Mouse (Mus musculus): ENCODE data around the gene Sord.
A peak's percentile ranks its signal among the peaks of the same experiment; 100 is the strongest.
"Not testable (repeated sequence)": the region's sequence is repeated elsewhere in the genome, so short reads cannot be mapped to it uniquely, and the experiment has no call there.

Gene Sord

GRCm38 (mm10) chr2:122234611-122235288, at the start of gene Sord:
Gene Sord (plus strand): TSS chr2:122234749.
- DNase-seq (ENCODE audit: low read depth, low spot score): peak; percentile 88

- DNase-seq (ENCODE audit: low read depth, low spot score): no peak
These were observed 49.5 kb upstream of the Sord start for GRCm38 (mm10) chr2:122185086-122185485.

GRCm38 (mm10) chr2:122186106-122186505, 48.4 kb upstream of the Sord start, which contains the start of the genes Patl2 and Terb2:
Gene Patl2 (minus strand): TSS chr2:122186189.
Gene Terb2 (plus strand): TSS chr2:122186272.
- peak; percentile 97 for DNase-seq (ENCODE audit: low read depth, low spot score)

DNA sequence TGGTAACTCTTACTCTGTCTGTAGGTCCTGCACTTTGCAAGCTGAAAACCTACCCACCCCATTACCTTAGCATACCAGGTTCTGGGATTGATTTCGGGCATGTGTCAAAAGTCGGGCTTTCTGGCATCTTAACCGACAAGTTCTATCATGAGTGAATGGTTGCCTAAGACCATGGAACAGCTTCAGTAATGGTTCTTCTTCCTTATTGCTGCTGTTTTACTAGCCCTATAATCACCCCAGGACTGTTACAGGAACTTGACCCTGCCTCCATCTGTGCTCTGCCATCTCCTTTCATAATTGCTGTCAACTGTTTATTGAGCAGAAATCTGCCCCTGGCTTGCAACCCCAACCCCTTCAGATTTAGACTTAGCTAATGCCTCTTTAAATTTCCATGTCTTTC, 47.8 kb upstream of the Sord start:
- no peak for DNase-seq (ENCODE audit: low read depth, low spot score)

GRCm38 (mm10) chr2:122191849-122192248, 42.7 kb upstream of the Sord start:
- no peak for DNase-seq (ENCODE audit: low read depth, low spot score)

DNA sequence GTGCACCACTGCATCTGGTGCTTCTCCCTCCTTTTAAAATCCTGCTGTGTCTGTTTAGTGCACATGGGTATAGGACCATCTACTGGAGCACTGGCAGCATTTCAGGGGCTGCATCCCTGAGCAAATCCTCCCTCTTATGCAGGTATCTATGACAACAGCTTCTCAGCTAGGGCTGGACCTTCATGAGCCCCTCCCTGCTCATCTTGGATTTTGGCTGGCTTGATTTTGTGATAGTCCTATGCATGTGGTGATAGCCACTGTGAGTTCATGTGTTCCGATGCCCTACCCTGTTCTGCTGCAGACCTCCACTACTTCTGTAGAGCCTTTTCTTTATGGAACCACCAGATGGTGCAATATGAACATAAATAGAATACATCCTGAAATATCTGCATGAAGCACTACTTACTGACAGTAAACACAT, 40.0 kb upstream of the Sord start:
- DNase-seq (ENCODE audit: low read depth, low spot score): no peak

- DNase-seq (ENCODE audit: low read depth, low spot score): no peak
These were observed 33.0 kb upstream of the Sord start for GRCm38 (mm10) chr2:122201501-122201900.

GRCm38 (mm10) chr2:122206440-122207107, 28.0 kb upstream of the Sord start:
- DNase-seq (ENCODE audit: low read depth, low spot score): no peak

DNA sequence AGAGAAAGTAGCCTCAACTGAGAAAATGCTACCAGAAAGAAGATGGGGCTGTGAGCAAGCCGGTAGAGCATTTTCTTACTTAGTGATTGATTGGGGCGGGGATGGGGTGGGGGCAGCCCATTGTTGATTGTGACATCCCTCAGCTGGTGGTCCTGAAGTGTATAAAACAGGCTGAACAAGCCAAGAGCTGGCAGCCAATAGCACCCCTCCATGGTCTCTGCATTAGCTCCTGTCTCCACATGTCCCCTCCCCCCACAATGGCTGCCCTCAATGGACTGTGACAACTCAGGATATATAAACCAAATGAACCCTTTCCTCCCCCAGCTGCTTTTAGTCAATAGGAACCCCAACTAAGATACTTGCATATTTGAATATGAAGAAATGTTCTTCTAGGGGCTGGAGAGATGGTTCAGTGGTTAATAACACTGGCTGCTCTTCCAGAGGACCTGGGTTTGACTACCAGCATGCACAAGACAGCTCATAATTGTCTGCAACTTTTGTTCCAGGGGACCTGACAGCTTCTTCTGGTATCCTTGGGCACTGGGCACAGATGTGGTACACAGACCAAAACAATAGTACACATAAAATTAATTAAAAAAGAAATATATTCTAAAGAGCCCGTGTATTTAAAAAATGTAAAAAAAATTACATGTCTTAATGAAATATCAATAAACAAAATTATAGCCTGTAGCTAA, 23.9 kb upstream of the Sord start:
- peak; percentile 30 for DNase-seq (ENCODE audit: low read depth, low spot score)

- DNase-seq (ENCODE audit: low read depth, low spot score): not testable (repeated sequence)
These were observed 17.5 kb upstream of the Sord start for GRCm38 (mm10) chr2:122217075-122217474.

- DNase-seq (ENCODE audit: low read depth, low spot score): no peak
These were observed 16.3 kb upstream of the Sord start for GRCm38 (mm10) chr2:122218234-122218633.

- DNase-seq (ENCODE audit: low read depth, low spot score): no peak
These were observed 13.2 kb upstream of the Sord start for GRCm38 (mm10) chr2:122221378-122221777.

GRCm38 (mm10) chr2:122221798-122222197, 12.8 kb upstream of the Sord start:
- no peak for DNase-seq (ENCODE audit: low read depth, low spot score)

- DNase-seq (ENCODE audit: low read depth, low spot score): no peak
These were observed 12.3 kb upstream of the Sord start for GRCm38 (mm10) chr2:122222272-122222671.

DNA sequence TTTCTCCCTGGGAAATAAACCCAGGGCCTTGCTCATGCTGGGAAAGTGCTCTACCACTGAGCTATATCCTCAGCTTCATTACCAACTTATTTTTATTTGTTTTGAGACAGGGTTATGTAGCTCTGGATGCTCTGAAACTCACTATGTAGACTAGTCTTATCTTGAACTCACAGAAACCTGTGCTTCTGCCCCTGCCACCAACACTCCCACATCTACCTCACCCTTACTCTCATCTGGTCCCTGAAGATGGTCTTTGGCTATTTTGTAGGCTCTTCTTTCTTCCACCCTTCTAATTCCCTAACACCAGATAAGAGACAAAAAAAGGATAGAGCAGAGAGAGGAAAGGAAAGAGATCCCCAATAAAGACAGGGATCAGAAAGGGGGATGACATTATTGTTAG, 10.9 kb upstream of the Sord start:
- no peak for DNase-seq (ENCODE audit: low read depth, low spot score)

- no peak for DNase-seq (ENCODE audit: low read depth, low spot score)
These were observed 4.2 kb upstream of the Sord start for GRCm38 (mm10) chr2:122230395-122230794.

- DNase-seq (ENCODE audit: low read depth, low spot score): peak; percentile 76
These were observed 2.9 kb upstream of the Sord start for GRCm38 (mm10) chr2:122231616-122232015.

- DNase-seq (ENCODE audit: low read depth, low spot score): no peak
These were observed 1.2 kb upstream of the Sord start for GRCm38 (mm10) chr2:122233341-122233740.

DNA sequence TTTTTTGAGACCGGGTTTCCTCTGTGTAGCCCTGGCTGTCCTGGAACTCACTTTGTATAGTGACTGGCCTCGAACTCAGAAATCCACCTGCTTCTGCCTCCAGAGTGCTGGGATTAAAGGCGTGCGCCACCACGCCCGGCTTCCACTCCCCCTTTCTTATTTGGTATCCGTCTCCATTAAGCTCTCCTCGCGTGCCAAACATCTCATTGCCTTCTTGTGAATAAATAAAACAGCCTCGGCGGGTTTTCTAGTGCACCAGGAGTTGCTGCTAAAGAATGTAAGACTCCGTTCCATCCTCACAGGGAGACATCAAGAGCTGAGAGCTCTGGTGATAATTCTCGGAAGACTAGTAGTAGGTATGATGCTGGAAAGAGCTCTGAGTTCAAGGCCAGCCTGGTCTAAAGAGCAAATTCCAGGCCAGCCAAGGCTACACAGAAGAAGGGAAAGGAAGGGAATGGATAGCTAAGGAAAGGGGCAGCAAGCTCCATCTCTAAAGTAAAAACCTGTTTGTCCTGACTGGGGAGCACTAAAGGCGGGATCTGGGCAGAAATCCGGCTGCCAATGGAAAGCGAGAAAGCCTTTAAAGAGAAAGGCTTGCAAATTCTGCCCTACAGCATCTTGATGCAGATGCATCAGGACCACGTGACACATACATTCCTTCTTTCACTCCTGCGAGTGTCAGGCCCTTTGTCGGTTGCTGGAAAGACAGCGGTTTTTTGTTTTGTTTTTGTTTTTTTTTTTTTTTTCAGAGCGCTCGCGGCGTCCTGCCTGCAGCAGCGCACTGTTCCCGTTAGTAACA, 591 bp upstream of the Sord start:
- peak; percentile 65 for DNase-seq (ENCODE audit: low read depth, low spot score)

DNA sequence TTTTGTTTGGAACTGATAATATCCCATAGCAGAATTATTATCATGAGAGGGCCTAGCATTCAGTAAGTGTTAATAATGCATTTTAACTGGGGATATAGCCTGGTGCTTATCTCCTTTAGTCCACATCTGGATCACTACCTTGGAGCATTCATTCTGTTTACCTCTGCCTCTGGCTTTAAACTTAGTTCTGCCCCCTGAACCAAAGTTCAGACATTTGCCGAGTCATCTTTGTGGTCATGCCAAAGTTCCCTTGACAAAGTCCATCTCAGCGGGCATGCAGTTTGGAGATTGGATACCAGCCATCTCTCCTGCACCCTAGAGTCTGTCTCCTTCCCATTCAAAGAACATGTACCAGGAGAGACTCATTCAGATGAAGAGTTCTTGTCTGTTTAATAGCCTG, 876 bp downstream of the Sord start:
- no peak for DNase-seq (ENCODE audit: low read depth, low spot score)

- no peak for DNase-seq (ENCODE audit: low read depth, low spot score)
These were observed 1.8 kb downstream of the Sord start for GRCm38 (mm10) chr2:122236321-122236720.

Measured in R1 (cell line).